Mouse (Mus musculus) G1E-ER4 (cell line): ENCODE data around the gene Mrpl43. TPM values are rescaled to one million over a fixed set of nuclear protein-coding genes. Genes with fewer than 3 reads are reported as not detected.

ENCODE experiments used
- GATA1 ChIP-seq: IDR thresholded peaks from one replicate; pipeline ENCODE4 v1.8.0; 2012; ENCODE audit warnings: low read length, inconsistent platforms
- polyA plus RNA-seq: library from polyadenylated mRNA; stranded (reverse); fragments of >175 nt; gene quantifications from 2 replicates; pipeline ENCODE4 v1.2.3, GENCODE M21; 2012

Gene Mrpl43
- polyA plus RNA-seq, 1 experiment = 92.8 TPM

- TF ChIP-seq GATA1 = no peak
Observed at GRCm38 (mm10) chr19:45016341-45017215, 10.3 kb upstream of the Mrpl43 start.

GRCm38 (mm10) chr19:45015518-45016281 lies 9.5 kb upstream of the Mrpl43 start:
- no peak for TF ChIP-seq GATA1

GRCm38 (mm10) chr19:45014981-45015402 lies 8.8 kb upstream of the Mrpl43 start:
- TF ChIP-seq GATA1 = no peak

- TF ChIP-seq GATA1 = no peak
Observed at GRCm38 (mm10) chr19:45014335-45014971, 8.2 kb upstream of the Mrpl43 start, which contains the start of gene Lzts2. Gene Lzts2 (plus strand): TSS chr19:45014414.

DNA sequence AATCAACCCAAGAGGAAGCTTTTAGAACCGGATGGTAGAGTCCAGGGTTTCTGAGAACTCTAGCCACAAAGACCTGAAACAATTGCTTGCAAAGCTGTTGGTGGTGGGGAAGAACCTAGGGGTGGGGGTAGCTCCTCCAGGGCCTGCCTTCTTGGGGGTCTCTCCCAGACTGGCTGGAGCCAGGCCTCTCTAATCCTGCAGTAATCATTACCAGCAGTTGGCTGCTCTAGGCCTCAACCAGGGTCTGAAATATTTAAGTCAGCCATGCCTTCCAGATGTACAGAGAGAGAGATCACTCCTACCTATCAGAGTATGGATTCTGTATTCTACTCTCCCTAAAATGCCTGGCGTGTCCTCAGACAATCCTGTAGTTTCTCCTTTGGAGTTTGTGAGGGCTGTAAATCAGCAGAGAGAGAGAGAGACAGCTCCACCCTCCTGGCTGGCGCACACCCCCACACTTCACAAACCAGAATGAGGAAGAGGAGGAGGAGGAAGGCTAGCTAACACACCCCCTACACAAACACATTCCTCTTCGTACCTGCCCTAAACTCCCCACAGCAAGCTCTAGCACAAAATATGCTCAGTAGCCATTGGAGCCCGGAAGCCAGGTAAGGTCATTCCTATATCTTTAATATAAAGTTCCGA lies 7.5 kb upstream of the Mrpl43 start:
- no peak for TF ChIP-seq GATA1

GRCm38 (mm10) chr19:45012636-45013035 lies 6.4 kb upstream of the Mrpl43 start:
- TF ChIP-seq GATA1 = no peak

DNA sequence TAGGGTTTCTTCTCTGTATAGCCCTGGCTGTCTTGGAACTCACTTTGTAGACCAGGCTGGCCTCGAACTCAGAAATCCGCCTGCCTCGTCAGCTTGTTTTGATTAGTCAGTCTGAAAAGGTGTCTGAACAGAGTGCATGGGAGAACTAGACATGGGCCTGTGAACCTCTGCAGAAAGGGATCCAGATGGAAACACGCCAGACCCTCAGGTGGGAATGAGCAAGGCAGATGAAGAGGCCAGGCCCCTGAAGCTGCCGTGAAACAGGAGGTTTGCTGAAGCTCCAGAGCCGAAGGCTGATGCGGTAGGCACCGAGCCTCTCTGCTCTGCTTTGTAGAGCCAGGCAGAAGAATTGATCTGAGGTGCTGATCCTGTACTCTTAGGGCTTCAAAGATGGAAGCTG lies 6.0 kb upstream of the Mrpl43 start:
- TF ChIP-seq GATA1 = no peak

DNA sequence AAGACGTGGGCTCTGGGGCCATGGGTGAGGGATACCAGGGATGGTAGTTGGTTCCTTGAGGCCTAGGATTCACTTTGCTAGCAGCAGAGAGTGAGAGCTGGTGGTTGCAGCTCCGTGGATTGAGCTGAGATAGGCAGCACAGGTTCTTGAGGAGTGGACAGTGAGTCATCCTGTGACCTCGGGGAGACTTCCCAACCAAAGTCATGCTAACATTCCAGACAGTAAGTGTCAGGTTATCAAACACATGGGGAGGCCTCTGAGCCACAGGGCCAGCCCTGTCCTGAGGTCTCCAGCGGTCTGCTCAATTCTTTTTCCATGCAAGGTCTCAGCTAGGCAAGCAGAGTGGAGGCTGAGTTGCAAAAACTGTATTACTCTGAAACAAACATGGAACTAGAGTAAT lies 4.4 kb upstream of the Mrpl43 start:
- no peak for TF ChIP-seq GATA1

DNA sequence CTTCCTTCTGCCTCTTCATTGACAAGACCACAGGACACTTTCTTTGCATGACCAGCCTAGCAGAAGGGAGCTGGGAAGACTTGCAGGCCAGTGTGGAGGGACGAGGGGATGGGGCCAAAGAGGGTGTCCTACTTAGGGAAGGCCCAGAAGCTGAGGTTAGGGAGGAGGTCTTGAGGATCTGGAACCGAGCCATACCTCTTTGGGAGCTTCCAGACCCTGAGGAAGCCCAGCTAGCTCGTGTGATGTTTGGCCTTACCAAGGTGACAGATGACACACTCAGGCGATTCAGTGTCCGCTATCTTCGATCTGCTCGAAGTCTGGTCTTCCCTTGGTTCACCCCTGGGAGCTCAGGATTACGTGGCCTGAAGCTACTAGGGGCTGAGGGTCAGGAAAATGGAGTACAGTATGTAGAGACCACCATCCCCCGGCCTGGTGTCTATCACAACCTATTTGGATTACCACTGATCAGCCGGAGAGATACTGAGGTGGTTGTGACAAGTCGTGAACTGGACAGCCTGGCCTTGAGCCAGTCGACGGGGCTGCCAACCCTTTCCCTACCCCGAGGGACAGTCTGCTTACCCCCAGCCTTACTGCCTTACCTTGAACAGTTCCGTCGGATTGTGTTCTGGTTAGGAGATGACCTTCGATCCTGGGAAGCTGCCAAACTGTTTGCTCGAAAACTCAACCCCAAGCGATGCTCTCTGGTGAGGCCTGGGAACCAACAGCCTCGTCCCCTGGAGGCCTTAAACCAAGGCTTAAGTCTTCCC lies 1.4 kb upstream of the Mrpl43 start:
- no peak for TF ChIP-seq GATA1

- TF ChIP-seq GATA1 = no peak
Observed at GRCm38 (mm10) chr19:45007021-45007420, 779 bp upstream of the Mrpl43 start.

DNA sequence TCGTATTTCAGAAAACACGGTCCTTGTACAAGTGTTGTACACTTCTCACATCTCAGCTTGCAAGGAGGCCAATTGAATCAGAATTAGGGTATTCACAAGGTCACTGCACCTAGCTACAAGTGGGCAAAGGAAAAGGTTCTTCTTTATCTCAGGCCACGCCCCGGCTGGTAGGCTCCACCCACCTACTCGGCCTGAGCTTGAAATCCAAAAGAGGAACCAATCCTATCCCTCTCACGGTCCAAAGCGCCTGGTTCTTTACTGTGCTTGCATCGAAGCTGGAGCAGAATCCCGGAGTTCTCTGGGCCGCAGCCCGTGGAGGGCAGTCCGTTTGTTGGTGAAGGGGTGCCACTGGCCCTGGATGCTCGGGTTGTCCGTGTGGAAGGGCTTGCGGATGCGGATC lies 798 bp downstream of the Mrpl43 start, which contains the start of gene Twnk:
Twnk (plus strand) TSS at position 220 of the 400 bp plus-strand sequence.
- no peak for TF ChIP-seq GATA1

DNA sequence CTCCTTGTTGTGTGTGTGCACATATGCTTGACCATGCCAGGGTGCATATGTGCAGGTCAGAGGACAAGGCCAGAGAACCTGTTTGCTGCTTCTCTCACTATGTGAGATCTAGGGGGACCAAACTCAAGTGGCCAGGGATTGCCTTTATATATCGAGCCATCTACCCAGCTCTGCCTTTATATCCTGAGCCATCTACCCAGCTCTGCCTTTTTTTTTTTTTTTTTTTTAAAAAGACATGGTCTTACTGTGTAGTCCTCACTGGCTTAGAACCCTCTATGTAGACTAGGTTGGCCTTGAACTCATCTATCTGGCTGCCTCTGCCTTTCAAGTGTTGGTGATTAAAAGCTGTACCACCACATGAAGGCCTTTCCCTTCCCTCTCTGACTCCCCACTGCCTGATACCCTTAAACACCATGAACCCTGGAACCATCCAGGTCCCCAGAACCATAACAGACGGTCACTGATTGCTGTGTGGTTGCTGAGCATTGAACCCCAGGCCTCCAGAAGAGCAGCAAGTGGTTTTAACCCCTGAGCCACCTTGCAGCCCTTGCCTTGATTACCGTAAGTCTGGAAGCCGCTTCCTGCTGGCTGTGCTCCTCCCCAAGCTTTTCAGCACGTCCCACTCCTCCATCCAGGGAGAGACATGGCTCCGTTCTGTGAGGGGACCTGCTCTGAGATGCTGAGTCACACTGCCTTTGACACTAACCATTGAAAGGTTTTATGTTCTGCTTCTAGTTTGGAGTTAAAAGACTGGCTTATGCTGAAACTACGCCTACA lies 2.3 kb downstream of the Mrpl43 start:
- no peak for TF ChIP-seq GATA1

- TF ChIP-seq GATA1 = no peak
Observed at GRCm38 (mm10) chr19:45002301-45002700, 3.9 kb downstream of the Mrpl43 start.

DNA sequence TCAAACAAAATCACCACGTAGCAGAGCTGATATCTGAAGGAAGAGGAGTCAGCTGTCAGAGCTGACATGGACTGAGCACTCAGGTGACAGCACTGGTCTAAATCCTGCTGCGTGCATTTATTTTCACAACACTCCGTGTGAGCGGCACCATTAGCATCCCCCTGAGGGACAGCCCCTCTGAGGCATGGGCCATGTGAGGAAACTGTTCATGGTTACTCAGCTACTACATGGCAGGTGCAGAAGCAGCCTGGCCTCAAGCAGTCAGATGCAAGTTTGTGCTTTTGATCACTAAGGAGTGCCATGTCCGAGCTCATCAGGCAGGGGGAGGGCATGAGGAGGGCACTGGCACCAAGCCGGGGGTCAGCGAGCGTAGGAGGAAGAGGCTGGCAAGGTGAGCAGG lies 6.6 kb downstream of the Mrpl43 start:
- no peak for TF ChIP-seq GATA1
